Mouse (Mus musculus): ENCODE measurements around the gene Sec13.

DNA sequence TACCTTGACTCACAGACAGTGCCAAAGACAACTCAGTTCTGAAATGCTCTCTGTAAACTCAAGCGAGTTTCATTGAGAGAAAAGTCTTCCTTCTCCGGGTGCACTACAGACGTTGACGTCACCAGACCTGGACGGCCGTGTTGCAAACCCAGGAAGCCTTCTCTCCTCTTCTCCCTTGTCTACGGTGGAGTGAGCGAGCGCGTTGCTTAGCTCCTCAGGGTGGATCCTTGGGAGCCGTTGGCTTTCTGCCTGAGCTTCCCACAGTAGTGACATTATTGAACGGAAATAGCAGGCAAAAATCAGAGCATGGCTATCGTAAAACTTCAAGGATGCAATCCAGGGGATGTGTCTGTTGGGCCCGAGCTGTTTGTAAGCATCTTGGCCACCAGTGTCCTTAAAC lies 6.7 kb upstream of the Sec13 start:
- TF ChIP-seq NRF1 (IDR thresholded peaks at IDR 0.05; ENCODE audit: low read depth, low read length) (no peak), CTCF (conservative IDR thresholded peaks at IDR 0.05 in 1 of 2, IDR thresholded peaks at IDR 0.05 in 1 of 2; ENCODE audit: low read depth in 2 of 2, low read length in 2 of 2) (no peak), NELFE (IDR thresholded peaks at IDR 0.05; ENCODE audit: low read depth, low read length) (no peak), EP300 (IDR thresholded peaks at IDR 0.05; ENCODE audit: low read length) (no peak), HCFC1 (IDR thresholded peaks at IDR 0.05; ENCODE audit: low read depth, low read length) (no peak)
